Mouse (Mus musculus) liver, adult 2 months (tissue): ENCODE data around the gene Fam53b. TPM values are rescaled to one million over a fixed set of nuclear protein-coding genes. Genes with fewer than 3 reads are reported as not detected.

Experiments used
- DNase-seq: peaks from one replicate; pipeline ENCODE4 v3.0.0-alpha.2; 2011; ENCODE audit warnings: low read depth, low spot score; ENCODE audit errors: extremely low read depth
- H3K27ac ChIP-seq: fragments of 200-500 bp; replicated peaks from 2 replicates; pipeline ENCODE4 v1.5.1; 2012; ENCODE audit warnings: low read depth, mild to moderate bottlenecking, control low read depth, inconsistent platforms, low read length; ENCODE audit not compliant: insufficient read depth
- H3K27me3 ChIP-seq: fragments of 200-500 bp; 2 replicates; pipeline ENCODE4 v1.6.1; 2012; ENCODE audit warnings: mild to moderate bottlenecking, moderate library complexity, low read length, inconsistent platforms; ENCODE audit not compliant: control insufficient read depth, insufficient read depth
- H3K36me3 ChIP-seq: fragments of 200-500 bp; 2 replicates; pipeline ENCODE4 v1.6.1; 2012; ENCODE audit warnings: low read length, inconsistent platforms; ENCODE audit not compliant: control insufficient read depth, insufficient read depth
- H3K4me1 ChIP-seq: fragments of 200-500 bp; 2 replicates; pipeline ENCODE4 v1.6.1; 2011; ENCODE audit warnings: low read length; ENCODE audit not compliant: control insufficient read depth, insufficient read depth
- H3K4me3 ChIP-seq: fragments of 200-500 bp; 2 replicates; pipeline ENCODE4 v1.5.1; 2011; ENCODE audit warnings: low read depth, mild to moderate bottlenecking, control low read depth, low read length, moderate library complexity; ENCODE audit not compliant: insufficient read depth
- H3K79me2 ChIP-seq: fragments of 200-500 bp; 2 replicates; pipeline ENCODE4 v1.6.1; 2012; ENCODE audit warnings: inconsistent platforms, mild to moderate bottlenecking, low read length, moderate library complexity; ENCODE audit not compliant: control insufficient read depth, insufficient read depth
- H3K9ac ChIP-seq: fragments of 200-500 bp; 2 replicates; pipeline ENCODE4 v1.6.1; 2012; ENCODE audit warnings: low read depth, mild to moderate bottlenecking, control low read depth, inconsistent platforms, low read length
- CTCF ChIP-seq: fragments of 200-500 bp; IDR thresholded peaks from 2 replicates; pipeline ENCODE4 v1.5.1; 2011; ENCODE audit warnings: low read depth, low read length, control low read depth
- POLR2A ChIP-seq: fragments of 200-500 bp; IDR thresholded peaks from 2 replicates; pipeline ENCODE4 v1.6.1; 2011; ENCODE audit warnings: low read length, control low read depth; ENCODE audit not compliant: insufficient read depth; ENCODE audit errors: extremely low read depth
- WGBS: fragments of 180-500 bp; shearing (Covaris S2); methylation state at CpG from one replicate; pipeline ENCODE4 v1.1.7; 2018; 5-methylcytosine and 5-hydroxymethylcytosine counted together
- polyA plus RNA-seq: library from polyadenylated mRNA; depleted of rRNA; stranded (reverse); fragments of >200 nt; gene quantifications from 2 replicates; pipeline ENCODE4 v1.2.3, GENCODE M21; 2012
- total RNA-seq: library from RNA; depleted of rRNA; stranded (reverse); fragments of >200 nt; gene quantifications from 2 replicates; pipeline ENCODE4 v1.2.3, GENCODE M21; 2014

Fam53b gene
- total and polyA plus RNA-seq, 2 experiments = 4.3 to 9.1 TPM

DNA sequence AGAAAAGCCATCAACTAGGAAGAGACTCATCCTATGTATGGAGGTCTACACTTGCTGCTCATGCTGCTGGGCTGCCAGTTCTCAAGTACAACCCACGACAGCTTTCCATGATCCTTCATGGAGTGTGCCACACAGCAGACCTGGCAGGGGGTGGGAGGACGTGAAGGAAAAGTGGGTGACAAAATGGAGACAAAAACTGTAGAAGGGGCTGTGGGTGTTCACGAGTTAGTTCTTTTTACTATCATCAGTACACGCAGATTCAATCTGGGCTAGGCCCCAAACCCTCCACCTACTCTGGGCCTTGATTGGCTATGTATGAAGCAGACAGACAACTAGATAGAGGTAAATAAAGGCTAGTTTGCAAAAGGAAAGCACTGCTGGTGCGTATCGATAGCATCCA, 50.3 kb downstream of the Fam53b start:
- Histone ChIP-seq H3K4me1 (peaks cover 6% of the 10 kb centered on the region), H3K27ac (no peak overlapping the region), H3K9ac (no peak overlapping the region)

GRCm38 (mm10) chr7:132761409-132761808, 52.3 kb downstream of the Fam53b start:
- Histone ChIP-seq H3K36me3 (peaks cover 8% of the 10 kb centered on the region), H3K79me2 (peaks cover 3% of the 10 kb centered on the region; the same call in 1 of the 2 replicates), H3K27ac (no peak overlapping the region), H3K4me3 (no peak overlapping the region), H3K27me3 (no peaks in the 10 kb centered on the region), H3K4me1 (peaks cover 6% of the 10 kb centered on the region), H3K9ac (no peak overlapping the region)
- TF ChIP-seq CTCF = no peak
- no peak for TF ChIP-seq POLR2A
- 52% methylated on average over 2 of the region's 2 CpGs for WGBS
- DNase-seq = peak; percentile 40

More for the DNA sequence above, 50.3 kb downstream of the Fam53b start:
- 95% methylated on average over 6 of the region's 6 CpGs for WGBS
- Histone ChIP-seq H3K27me3 (no peaks in the 10 kb centered on the region), H3K36me3 (peaks cover 5% of the 10 kb centered on the region), H3K79me2 (peaks cover 3% of the 10 kb centered on the region; the same call in 1 of the 2 replicates), H3K4me3 (no peak overlapping the region)
- no peak for DNase-seq
- TF ChIP-seq POLR2A (no peak), CTCF (no peak)

- Histone ChIP-seq H3K27ac (no peak overlapping the region), H3K9ac (no peak overlapping the region), H3K4me3 (no peak overlapping the region), H3K27me3 (no peaks in the 10 kb centered on the region), H3K79me2 (peaks cover 3% of the 10 kb centered on the region; the same call in 1 of the 2 replicates), H3K36me3 (peaks cover 8% of the 10 kb centered on the region), H3K4me1 (peaks cover 6% of the 10 kb centered on the region)
- no peak for DNase-seq
- TF ChIP-seq CTCF (no peak), POLR2A (no peak)
- 97% methylated on average over 6 of the region's 6 CpGs for WGBS
These were observed 53.0 kb downstream of the Fam53b start for GRCm38 (mm10) chr7:132760589-132761180.

GRCm38 (mm10) chr7:132759926-132760325, 53.8 kb downstream of the Fam53b start:
- Histone ChIP-seq H3K36me3 (peaks cover 8% of the 10 kb centered on the region), H3K27ac (no peak overlapping the region), H3K79me2 (peaks cover 3% of the 10 kb centered on the region; the same call in 1 of the 2 replicates), H3K4me1 (peaks cover 4% of the 10 kb centered on the region), H3K9ac (no peak overlapping the region), H3K27me3 (no peaks in the 10 kb centered on the region), H3K4me3 (no peak overlapping the region)
- 98% methylated on average over 6 of the region's 6 CpGs for WGBS
- no peak for DNase-seq
- TF ChIP-seq POLR2A = no peak
- TF ChIP-seq CTCF = no peak

- no peak overlapping the region for H3K9ac ChIP-seq
- 98% methylated on average over 22 of the region's 22 CpGs for WGBS
- peaks cover 8% of the 10 kb centered on the region for H3K36me3 ChIP-seq
- H3K27me3 ChIP-seq = no peaks in the 10 kb centered on the region
- peaks cover 3% of the 10 kb centered on the region; the same call in 1 of the 2 replicates for H3K79me2 ChIP-seq
- no peak for DNase-seq
- peaks cover 4% of the 10 kb centered on the region for H3K4me1 ChIP-seq
- H3K27ac ChIP-seq = no peak overlapping the region
- TF ChIP-seq CTCF (no peak), POLR2A (no peak)
- H3K4me3 ChIP-seq = no peak overlapping the region
These were observed 54.2 kb downstream of the Fam53b start for GRCm38 (mm10) chr7:132759405-132759891.

- peaks cover 4% of the 10 kb centered on the region for H3K4me1 ChIP-seq
- TF ChIP-seq CTCF = no peak
- TF ChIP-seq POLR2A = no peak
- no peak for DNase-seq
- H3K79me2 ChIP-seq = peaks cover 3% of the 10 kb centered on the region; the same call in 1 of the 2 replicates
- no peak overlapping the region for H3K9ac ChIP-seq
- H3K27me3 ChIP-seq = no peaks in the 10 kb centered on the region
- no peak overlapping the region for H3K4me3 ChIP-seq
- H3K36me3 ChIP-seq = peaks cover 8% of the 10 kb centered on the region
- WGBS = 89% methylated on average over 5 of the region's 5 CpGs
- no peak overlapping the region for H3K27ac ChIP-seq
These were observed 54.8 kb downstream of the Fam53b start for GRCm38 (mm10) chr7:132758875-132759274.
